Mouse (Mus musculus): ENCODE results near the gene Gm5771. TPM values are rescaled to one million over a fixed set of nuclear protein-coding genes. Genes with fewer than 3 reads are reported as not detected.
"Not testable (repeated sequence)": the region's sequence is repeated elsewhere in the genome, so short reads cannot be mapped to it uniquely, and the experiment has no call there.

Gene Gm5771
- not detected for total RNA-seq (2021)
- long read RNA-seq, experiment 1: 0 reads
- long read RNA-seq, experiment 2: 0 reads

GRCm38 (mm10) chr6:41392056-41392455, at the start of gene Gm5771:
Gm5771 (plus strand) TSS chr6:41392356.
- intact Hi-C loops (cut with DNase I); DNase-seq: not testable (repeated sequence)

- no peak for DNase-seq
- intact Hi-C loops (cut with DNase I): no loop called here
These were observed 38.2 kb upstream of the Gm5771 start, which contains the start of gene Try10 for GRCm38 (mm10) chr6:41353932-41354331. Try10 (plus strand) TSS chr6:41354105.

DNA sequence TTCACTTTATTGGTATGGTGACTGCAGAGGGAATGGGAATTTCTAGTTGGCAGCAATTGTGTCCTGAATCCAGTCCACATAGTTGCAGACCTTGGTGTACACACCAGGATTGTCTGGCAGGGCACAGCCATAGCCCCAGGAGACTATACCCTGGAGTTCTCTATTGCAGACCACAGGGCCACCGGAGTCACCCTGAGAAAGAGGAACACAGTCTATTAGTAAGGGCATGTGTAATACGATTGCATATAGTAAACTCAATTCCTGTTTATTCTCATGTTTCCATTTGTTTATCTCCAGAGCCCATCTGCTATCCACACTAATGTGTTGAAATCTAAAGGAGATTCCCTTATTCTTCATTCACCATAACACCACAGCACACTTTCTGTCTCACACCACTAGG, 18.4 kb upstream of the Gm5771 start:
- intact Hi-C loops (cut with DNase I); DNase-seq: not testable (repeated sequence)

DNA sequence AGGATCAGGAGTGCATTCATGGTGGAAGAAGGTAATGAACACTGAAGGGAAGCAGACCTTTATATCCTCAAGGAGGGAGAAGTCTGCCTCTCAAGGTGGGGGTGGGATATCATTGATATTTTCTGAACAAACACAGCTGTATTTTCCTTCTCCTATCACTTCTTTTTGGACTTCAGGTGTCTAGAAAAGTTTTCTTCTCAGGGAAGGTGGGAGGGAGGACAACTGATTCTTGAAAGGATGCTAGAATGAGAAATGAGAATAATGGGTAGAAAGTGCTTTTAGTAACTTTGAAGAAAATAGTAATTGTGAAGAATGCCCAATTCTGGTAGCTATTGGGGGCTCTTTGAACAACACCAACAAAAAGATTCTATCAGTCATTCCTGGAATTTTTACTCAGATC, 14.6 kb upstream of the Gm5771 start, which contains the start of gene Prss3:
Gene Prss3 (minus strand): TSS at position 101 of the 400 bp plus-strand sequence.
- DNase-seq; intact Hi-C loops (cut with DNase I): not testable (repeated sequence)

- no peak for DNase-seq
- intact Hi-C loops (cut with DNase I): no loop called here
These were observed 5.4 kb upstream of the Gm5771 start for GRCm38 (mm10) chr6:41386781-41387180.

DNA sequence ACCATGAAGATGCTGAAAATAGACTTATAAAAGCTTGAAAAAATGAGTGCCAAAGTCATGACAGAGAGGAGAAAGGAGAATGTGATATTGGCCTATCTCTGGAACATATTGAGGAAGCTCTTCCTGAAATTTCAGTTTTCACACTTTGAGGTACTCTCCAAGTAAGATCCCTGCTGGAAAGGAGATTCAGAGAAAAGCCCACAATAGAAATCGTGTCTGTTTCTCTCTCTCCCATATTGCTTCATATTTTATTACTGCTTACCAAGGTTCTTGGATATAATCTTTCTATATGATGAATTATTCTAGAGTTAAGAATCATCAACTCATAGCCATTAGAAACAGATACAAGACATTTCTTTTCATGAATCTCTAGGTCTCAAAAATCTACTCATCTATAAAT, 516 bp upstream of the Gm5771 start:
- DNase-seq; intact Hi-C loops (cut with DNase I): not testable (repeated sequence)

DNA sequence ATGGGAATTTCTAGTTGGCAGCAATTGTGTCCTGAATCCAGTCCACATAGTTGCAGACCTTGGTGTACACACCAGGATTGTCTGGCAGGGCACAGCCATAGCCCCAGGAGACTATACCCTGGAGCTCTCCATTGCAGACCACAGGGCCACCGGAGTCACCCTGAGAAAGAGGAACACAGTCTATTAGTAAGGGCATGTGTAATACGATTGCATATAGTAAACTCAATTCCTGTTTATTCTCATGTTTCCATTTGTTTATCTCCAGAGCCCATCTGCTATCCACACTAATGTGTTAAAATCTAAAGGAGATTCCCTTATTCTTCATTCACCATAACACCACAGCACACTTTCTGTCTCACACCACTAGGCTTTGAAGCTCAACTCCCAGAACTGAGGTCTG, 50.1 kb downstream of the Gm5771 start:
- DNase-seq; intact Hi-C loops (cut with DNase I): not testable (repeated sequence)

GRCm38 (mm10) chr6:41446045-41446444, 53.9 kb downstream of the Gm5771 start, which contains the start of gene Gm10334:
Gm10334 (minus strand) TSS chr6:41446145.
- DNase-seq; intact Hi-C loops (cut with DNase I): not testable (repeated sequence)

Other genes starting within 250 kb of the Gm5771 start
- not detected for gene Try4, start 90.1 kb upstream of the Gm5771 start, total RNA-seq (2021)
- not detected for gene Try5, start 75.5 kb upstream of the Gm5771 start, total RNA-seq (2021)
- gene Try10, start 38.3 kb upstream of the Gm5771 start, total RNA-seq (2021): not detected
- gene Prss3, start 14.7 kb upstream of the Gm5771 start, total RNA-seq (2021): not detected
- not detected for gene Gm10334, start 53.8 kb downstream of the Gm5771 start, total RNA-seq (2021)
- gene Prss1, start 66.6 kb downstream of the Gm5771 start, total RNA-seq (2021): not detected
- not detected for gene Prss2, start 129.4 kb downstream of the Gm5771 start, total RNA-seq (2021)
- gene Ephb6, start 213.1 kb downstream of the Gm5771 start, total RNA-seq (2021): 1 to 10 TPM; 2.7 to 6.6 TPM
- gene Trpv6, start 244.0 kb downstream of the Gm5771 start, total RNA-seq (2021): not detected